Mouse (Mus musculus): ENCODE measurements around the gene Rab31. TPM values are rescaled to one million over a fixed set of nuclear protein-coding genes. Genes with fewer than 3 reads are reported as not detected.
"Not testable (repeated sequence)": the region's sequence is repeated elsewhere in the genome, so short reads cannot be mapped to it uniquely, and the experiment has no call there.

The Rab31 gene
- total RNA-seq, 4 experiments from 2014 or later: 57.5 to 61.3 (median 58.3) TPM

- not testable (repeated sequence) for DNase-seq (ENCODE audit: low spot score in 2 of 2)
Measured at GRCm38 (mm10) chr17:65628823-65629532, 143.6 kb downstream of the Rab31 start.

GRCm38 (mm10) chr17:65626301-65626700, 146.3 kb downstream of the Rab31 start:
- no peak for DNase-seq (ENCODE audit: low spot score in 2 of 2)

- DNase-seq (ENCODE audit: low spot score in 2 of 2): no peak
Measured at GRCm38 (mm10) chr17:65625563-65625962, 147.0 kb downstream of the Rab31 start.

GRCm38 (mm10) chr17:65623130-65623529, 149.4 kb downstream of the Rab31 start:
- DNase-seq (ENCODE audit: low spot score in 2 of 2): no peak

- DNase-seq (ENCODE audit: low spot score in 2 of 2): no peak
Measured at GRCm38 (mm10) chr17:65618431-65618830, 154.1 kb downstream of the Rab31 start.

- no peak for DNase-seq (ENCODE audit: low spot score in 2 of 2)
Measured at GRCm38 (mm10) chr17:65615678-65616077, 156.9 kb downstream of the Rab31 start.

GRCm38 (mm10) chr17:65614431-65614830, 158.1 kb downstream of the Rab31 start:
- no peak for DNase-seq (ENCODE audit: low spot score in 2 of 2)

GRCm38 (mm10) chr17:65613463-65614412, 158.8 kb downstream of the Rab31 start, which contains the start of gene Vapa:
Gene Vapa (minus strand): TSS chr17:65613555.
- DNase-seq (ENCODE audit: low spot score in 2 of 2): peak; percentile 91 to 97

GRCm38 (mm10) chr17:65613142-65613462, 159.4 kb downstream of the Rab31 start:
- DNase-seq (ENCODE audit: low spot score in 2 of 2): no peak

- DNase-seq (ENCODE audit: low spot score in 2 of 2): peak in 1 of 2 experiments; percentile 40
Measured at GRCm38 (mm10) chr17:65612391-65613141, 160.0 kb downstream of the Rab31 start.

- DNase-seq (ENCODE audit: low spot score in 2 of 2): no peak
Measured at GRCm38 (mm10) chr17:65611721-65612120, 160.8 kb downstream of the Rab31 start.

GRCm38 (mm10) chr17:65608743-65609142, 163.8 kb downstream of the Rab31 start:
- no peak for DNase-seq (ENCODE audit: low spot score in 2 of 2)

- DNase-seq (ENCODE audit: low spot score in 2 of 2): no peak
Measured at GRCm38 (mm10) chr17:65608312-65608687, 164.3 kb downstream of the Rab31 start.

GRCm38 (mm10) chr17:65607574-65608311, 164.8 kb downstream of the Rab31 start:
- no peak for DNase-seq (ENCODE audit: low spot score in 2 of 2)

GRCm38 (mm10) chr17:65606014-65606413, 166.5 kb downstream of the Rab31 start:
- DNase-seq (ENCODE audit: low spot score in 2 of 2): no peak

GRCm38 (mm10) chr17:65604892-65605291, 167.7 kb downstream of the Rab31 start:
- DNase-seq (ENCODE audit: low spot score in 2 of 2): no peak

GRCm38 (mm10) chr17:65604315-65604714, 168.2 kb downstream of the Rab31 start:
- no peak for DNase-seq (ENCODE audit: low spot score in 2 of 2)
